Mouse (Mus musculus) kidney, postnatal 25 days (tissue): ENCODE measurements around the gene Olfr141.

Experiments
- DNase-seq, 2 experiments: peaks; one replicate each; pipeline ENCODE4 v3.0.0; 2021; ENCODE audit warnings: mixed read lengths in 2 of 2

Olfr141 gene

DNA sequence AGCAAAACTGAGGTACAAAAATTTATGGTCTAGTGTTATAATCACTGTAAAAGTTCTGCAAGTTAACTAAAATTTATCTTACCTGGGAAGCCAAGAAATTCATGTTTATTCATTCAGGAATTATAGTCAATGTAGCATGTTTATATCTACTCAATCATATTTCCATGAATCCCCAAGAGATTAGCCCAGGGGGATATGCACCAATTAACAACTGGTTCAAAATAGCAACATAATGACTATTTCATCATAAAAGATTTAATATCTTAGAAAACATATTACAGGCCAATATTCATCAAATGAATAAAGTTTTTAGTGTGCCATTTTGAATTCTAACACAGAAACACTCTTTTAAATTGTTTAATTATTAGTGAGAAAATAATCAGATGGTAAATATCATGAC is at the start of gene Olfr141:
Gene Olfr141 (minus strand): TSS at position 101 of the 400 bp plus-strand sequence.
- no peak for DNase-seq

DNA sequence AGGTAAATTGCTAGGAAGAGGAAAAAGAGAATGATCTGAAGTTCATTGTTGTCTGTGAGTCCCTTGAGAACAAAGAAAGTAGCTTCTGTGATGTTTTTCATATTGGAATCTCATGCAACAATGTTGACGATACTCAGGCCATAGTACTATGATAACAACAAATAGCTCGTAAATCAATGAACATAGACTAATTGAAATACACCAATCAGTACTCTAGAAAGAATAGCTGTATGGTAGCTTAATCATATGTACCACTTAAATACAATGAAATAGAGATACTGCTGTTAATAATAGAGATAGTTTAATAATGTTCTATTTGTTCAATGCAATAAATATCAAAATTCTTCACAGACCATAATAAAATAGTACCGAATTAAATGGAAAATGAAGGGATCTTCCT is 41.8 kb upstream of the Olfr141 start, which contains the start of gene Olfr1095:
Gene Olfr1095 (minus strand): TSS at position 101 of the 400 bp plus-strand sequence.
- DNase-seq = no peak

DNA sequence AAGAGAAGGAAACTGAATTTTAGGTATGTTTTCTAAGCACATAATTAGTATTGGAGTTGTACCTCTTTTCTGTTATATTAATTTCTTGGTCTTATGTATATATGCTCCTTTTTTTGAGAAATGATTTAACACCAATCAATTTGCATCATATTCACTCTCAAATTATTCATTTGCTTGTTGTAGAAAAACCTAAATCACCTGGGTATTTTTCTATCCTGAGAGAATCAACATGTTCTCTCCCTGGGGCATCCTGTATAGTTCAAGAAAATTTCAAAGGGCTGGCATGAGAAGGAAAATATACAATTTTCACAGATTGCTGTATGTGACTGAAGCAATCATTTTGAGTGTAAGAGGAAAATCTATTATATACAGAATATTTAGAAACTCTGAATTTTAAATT is 14.5 kb upstream of the Olfr141 start, which contains the start of gene Olfr1094:
Gene Olfr1094 (plus strand): TSS at position 301 of the 400 bp plus-strand sequence.
- DNase-seq = no peak

DNA sequence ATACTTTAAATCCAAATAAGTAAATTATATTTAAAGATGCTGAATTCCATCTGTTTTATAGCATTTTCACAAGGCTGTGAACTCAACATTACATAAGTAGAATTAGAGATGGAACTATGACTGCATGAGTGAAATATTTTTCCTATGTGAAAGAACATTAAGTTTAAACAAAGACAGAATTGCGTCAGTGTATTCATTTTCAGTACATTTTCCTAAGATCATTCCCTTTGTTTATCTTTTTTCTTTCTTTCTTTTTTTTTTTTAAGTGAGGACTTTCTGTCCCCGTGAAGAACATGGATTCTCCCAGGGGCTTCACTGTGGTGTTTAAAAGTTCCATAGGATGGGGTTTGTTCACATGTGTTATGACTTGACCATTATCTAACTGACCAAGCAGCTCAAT is 27.6 kb downstream of the Olfr141 start, which contains the start of gene Olfr1093:
Gene Olfr1093 (plus strand): TSS at position 301 of the 400 bp plus-strand sequence.
- no peak for DNase-seq

DNA sequence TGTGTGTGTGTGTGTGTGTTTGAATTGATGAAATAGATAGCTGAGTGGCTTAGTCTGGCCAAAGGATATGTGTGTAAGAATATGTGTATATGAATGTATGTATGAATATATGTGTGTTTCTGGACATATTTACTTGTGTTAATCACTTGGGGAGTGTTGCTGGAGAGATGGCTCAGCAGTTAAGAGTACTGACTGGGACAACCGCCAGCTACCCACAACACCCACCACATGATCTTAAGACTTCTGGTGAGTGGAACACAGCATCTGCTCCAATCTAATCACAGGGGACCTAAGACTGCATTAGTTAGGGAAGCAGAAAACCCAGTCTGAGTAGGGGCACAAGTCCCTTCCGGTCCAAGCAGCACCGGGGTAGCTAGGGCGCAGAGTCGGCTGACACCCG is 48.8 kb downstream of the Olfr141 start:
- no peak for DNase-seq

DNA sequence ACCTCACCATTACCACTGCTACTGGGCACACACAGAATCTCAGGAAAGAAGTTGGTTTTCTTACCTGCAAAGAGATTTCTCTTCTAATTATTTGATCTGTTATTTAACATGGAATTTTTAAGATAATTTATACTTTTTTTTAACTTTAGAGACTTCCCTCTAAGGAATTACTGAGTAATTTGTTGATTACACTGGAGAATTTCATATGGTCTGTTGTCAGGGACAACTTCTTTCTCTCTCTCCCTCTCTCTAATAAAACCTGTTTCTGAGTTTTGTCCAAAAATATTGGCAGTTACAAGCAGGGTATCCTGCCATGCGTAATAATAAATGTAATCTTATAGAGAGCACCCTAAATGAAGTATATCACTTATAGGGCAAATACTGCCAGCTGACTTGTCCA is 50.9 kb downstream of the Olfr141 start, which contains the start of gene Olfr1090:
Gene Olfr1090 (minus strand): TSS at position 101 of the 400 bp plus-strand sequence.
- no peak for DNase-seq
